Mouse (Mus musculus) cerebellum, adult 2 months (tissue): Measurements from ENCODE around the gene Foxo6.

Experiments used
- CTCF ChIP-seq: fragments of 200-500 bp; IDR thresholded peaks from 2 replicates; pipeline ENCODE4 v1.5.1; 2011; ENCODE audit warnings: low read depth, mild to moderate bottlenecking, control low read depth, low read length, moderate library complexity, borderline replicate concordance; ENCODE audit not compliant: insufficient read depth
- POLR2A ChIP-seq: fragments of 200-500 bp; IDR thresholded peaks from 2 replicates; pipeline ENCODE4 v1.6.1; 2011; ENCODE audit warnings: low read length, control low read depth, borderline replicate concordance; ENCODE audit not compliant: insufficient read depth

DNA sequence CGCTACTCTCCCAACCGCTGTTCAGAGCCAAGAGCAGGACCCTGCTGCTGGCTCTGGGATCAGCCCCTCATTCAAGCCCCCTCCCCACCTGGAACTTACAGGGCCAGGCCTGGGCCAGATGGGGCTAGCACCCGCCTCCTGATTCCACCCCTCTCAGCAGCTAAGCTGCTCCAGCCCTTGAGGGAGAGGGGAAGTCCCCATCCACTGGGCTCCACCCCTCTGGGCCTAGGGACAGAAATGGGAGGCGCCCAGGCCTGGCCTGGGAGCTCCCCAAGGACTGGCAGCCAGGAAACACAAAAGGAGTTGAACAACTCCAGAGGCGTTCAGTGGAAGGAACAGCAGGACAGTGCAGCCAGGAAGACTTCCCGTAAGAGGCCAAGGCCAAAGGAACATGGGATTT is 4.0 kb downstream of the Foxo6 start:
- no peak for TF ChIP-seq CTCF
- no peak for TF ChIP-seq POLR2A
